Mouse (Mus musculus) hindbrain, embryonic 11.5 days (tissue): ENCODE results near the gene Nupl2. TPM values are rescaled to one million over a fixed set of nuclear protein-coding genes. Genes with fewer than 3 reads are reported as not detected.

Source experiments
- ATAC-seq: fragments of 200-750 bp; cut with Nextera tagmentation; 2 replicates; pipeline ENCODE4 v1.8.0; 2017; ENCODE audit warnings: mild to moderate bottlenecking, moderate TSS enrichment, moderate library complexity; ENCODE audit not compliant: low FRiP score
- DNase-seq: peaks from one replicate; pipeline ENCODE4 v3.0.0-alpha.2; 2015; ENCODE audit warnings: low spot score
- H3K27ac ChIP-seq: fragments of 300-500 bp; sonication (generic); 2 replicates; pipeline ENCODE4 v1.5.1; 2014; ENCODE audit warnings: mild to moderate bottlenecking, low read depth, low read length
- H3K27me3 ChIP-seq: fragments of 300-500 bp; sonication (generic); 2 replicates; pipeline ENCODE4 v1.6.1; 2014; ENCODE audit warnings: mild to moderate bottlenecking, low read length, moderate library complexity, mixed read lengths; ENCODE audit not compliant: control insufficient read depth, insufficient read depth
- H3K36me3 ChIP-seq: fragments of 300-500 bp; sonication (generic); 2 replicates; pipeline ENCODE4 v1.6.1; 2014; ENCODE audit warnings: mild to moderate bottlenecking, low read length, moderate library complexity, mixed read lengths; ENCODE audit not compliant: control insufficient read depth, insufficient read depth
- H3K4me1 ChIP-seq: fragments of 300-500 bp; sonication (generic); replicated peaks from 2 replicates; pipeline ENCODE4 v1.6.1; 2014; ENCODE audit warnings: low read length, mixed read lengths; ENCODE audit not compliant: control insufficient read depth, insufficient read depth
- H3K4me2 ChIP-seq: fragments of 300-500 bp; sonication (generic); replicated peaks from 2 replicates; pipeline ENCODE4 v1.6.1; 2014; ENCODE audit warnings: mild to moderate bottlenecking, low read depth, low read length
- H3K4me3 ChIP-seq: fragments of 300-500 bp; sonication (generic); 2 replicates; pipeline ENCODE4 v1.5.1; 2014; ENCODE audit warnings: low read depth, low read length
- H3K9ac ChIP-seq: fragments of 300-500 bp; sonication (generic); 2 replicates; pipeline ENCODE4 v1.6.1; 2014; ENCODE audit warnings: low read depth, low read length
- H3K9me3 ChIP-seq: fragments of 300-500 bp; sonication (generic); 2 replicates; pipeline ENCODE4 v1.6.1; 2016; ENCODE audit warnings: low read length; ENCODE audit not compliant: control insufficient read depth
- WGBS: fragments of 180-500 bp; shearing (Covaris S2); extraction: QIAGEN DNeasy Blood & Tissue Kit; methylation state at CpG from one replicate; pipeline ENCODE4 v1.1.7; 2014; 5-methylcytosine and 5-hydroxymethylcytosine counted together
- polyA plus RNA-seq: library from polyadenylated mRNA; unstranded; fragments of >200 nt; fragmentation: Nextera tagmentation; extraction: Ambion mirVana; gene quantifications from 2 replicates; pipeline ENCODE4 v1.2.1, GENCODE M21; 2014

Gene Nupl2
- polyA plus RNA-seq, 1 experiment from 2014 or later: 21.4 TPM

DNA sequence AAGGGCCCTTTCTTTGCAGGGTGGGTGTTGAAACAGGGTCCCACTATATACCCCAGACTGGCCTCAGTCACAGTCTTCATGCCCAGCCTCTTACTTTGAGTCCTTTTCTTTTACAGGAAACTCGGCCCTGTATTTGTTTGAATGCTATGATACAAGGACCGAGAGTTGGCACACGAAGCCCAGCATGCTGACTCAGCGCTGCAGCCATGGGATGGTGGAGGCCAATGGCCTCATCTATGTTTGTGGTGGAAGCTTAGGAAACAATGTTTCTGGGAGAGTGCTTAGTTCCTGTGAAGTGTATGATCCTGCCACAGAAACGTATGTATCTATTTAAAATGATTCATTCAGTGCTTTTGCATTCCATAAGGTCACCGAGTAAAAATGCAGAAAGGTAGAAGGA is 8.0 kb upstream of the Nupl2 start:
- Histone ChIP-seq H3K27me3 (no peaks in the 10 kb centered on the region), H3K36me3 (0 out of 2 replicates have a peak, but pooled peaks cover 6% of the 10 kb centered on the region), H3K4me1 (no peaks in the 10 kb centered on the region), H3K27ac (no peak overlapping the region), H3K4me2 (no peak overlapping the region), H3K4me3 (no peak overlapping the region), H3K9ac (no peak overlapping the region), H3K9me3 (no peaks in the 10 kb centered on the region)
- ATAC-seq: no peak
- 96% methylated on average over 6 of the region's 6 CpGs for WGBS
- no peak for DNase-seq

DNA sequence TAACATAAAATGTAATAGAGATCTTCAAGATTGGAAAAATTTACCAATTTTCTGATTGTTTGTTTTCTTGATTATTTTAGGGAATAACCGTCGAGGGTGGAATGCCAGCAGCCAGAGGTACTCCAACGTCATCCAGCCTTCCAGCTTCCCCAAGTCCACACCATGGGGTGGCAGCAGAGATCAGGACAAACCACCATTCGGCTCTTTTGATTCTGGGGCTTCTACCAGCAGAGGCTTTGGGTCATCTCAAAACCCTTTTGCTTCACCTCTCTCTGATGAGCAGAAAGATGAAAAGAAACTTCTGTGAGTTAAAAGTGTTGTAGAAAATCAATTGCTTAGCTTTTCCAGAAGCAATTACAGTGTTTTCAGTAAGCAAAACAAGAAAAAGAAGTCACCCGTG is 2.5 kb downstream of the Nupl2 start:
- Histone ChIP-seq H3K4me3 (no peak overlapping the region), H3K27me3 (no peaks in the 10 kb centered on the region), H3K9me3 (no peaks in the 10 kb centered on the region), H3K9ac (no peak overlapping the region), H3K36me3 (no peaks in the 10 kb centered on the region), H3K27ac (no peak overlapping the region), H3K4me2 (no peak overlapping the region), H3K4me1 (0 out of 2 replicates have a peak, but pooled peaks cover 2% of the 10 kb centered on the region)
- no peak for ATAC-seq
- peak; percentile 7 for DNase-seq
- WGBS: 54% methylated on average over 5 of the region's 5 CpGs

GRCm38 (mm10) chr5:24169881-24170280 is 5.1 kb downstream of the Nupl2 start:
- H3K4me1 ChIP-seq: 0 out of 2 replicates have a peak, but pooled peaks cover 2% of the 10 kb centered on the region
- H3K9me3 ChIP-seq: no peaks in the 10 kb centered on the region
- no peaks in the 10 kb centered on the region for H3K27me3 ChIP-seq
- DNase-seq (no peak), ATAC-seq (no peak)
- no peak overlapping the region for H3K4me3 ChIP-seq
- WGBS: 93% methylated on average over 6 of the region's 6 CpGs
- 0 out of 2 replicates have a peak, but pooled peaks cover 2% of the 10 kb centered on the region for H3K36me3 ChIP-seq
- H3K27ac ChIP-seq: no peak overlapping the region
- H3K4me2 ChIP-seq: no peak overlapping the region
- H3K9ac ChIP-seq: no peak overlapping the region

DNA sequence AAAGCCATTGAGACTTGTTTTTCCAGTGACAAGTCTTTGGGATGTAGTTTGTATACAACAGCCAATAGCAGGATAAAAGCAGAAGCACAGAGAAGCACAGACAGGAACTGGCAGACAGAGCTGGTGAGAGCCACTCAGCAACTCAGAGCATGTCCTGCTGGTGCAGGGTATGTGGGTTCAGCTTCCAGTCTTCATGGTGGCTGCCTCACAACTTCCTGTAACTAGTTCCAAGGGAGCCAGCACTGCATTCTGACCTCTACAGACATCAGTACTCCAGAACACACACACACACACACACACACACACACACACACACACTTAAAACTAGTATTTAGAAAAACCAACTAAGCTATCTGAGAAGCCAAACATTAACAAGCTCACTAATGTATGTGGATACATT is 7.3 kb downstream of the Nupl2 start:
- Histone ChIP-seq H3K36me3 (0 out of 2 replicates have a peak, but pooled peaks cover 2% of the 10 kb centered on the region), H3K9ac (no peak overlapping the region), H3K4me2 (no peak overlapping the region), H3K27ac (no peak overlapping the region), H3K9me3 (no peaks in the 10 kb centered on the region), H3K27me3 (no peaks in the 10 kb centered on the region), H3K4me3 (no peak overlapping the region), H3K4me1 (no peaks in the 10 kb centered on the region)
- no peak for ATAC-seq
- no peak for DNase-seq

GRCm38 (mm10) chr5:24181514-24182295 is 16.9 kb downstream of the Nupl2 start:
- no peak overlapping the region for H3K27ac ChIP-seq
- no peaks in the 10 kb centered on the region for H3K4me1 ChIP-seq
- 92% methylated on average over 16 of the region's 16 CpGs for WGBS
- H3K27me3 ChIP-seq: no peaks in the 10 kb centered on the region
- H3K36me3 ChIP-seq: no peaks in the 10 kb centered on the region
- DNase-seq (no peak), ATAC-seq (no peak)
- no peaks in the 10 kb centered on the region for H3K9me3 ChIP-seq
- no peak overlapping the region for H3K9ac ChIP-seq
- H3K4me2 ChIP-seq: no peak overlapping the region
- H3K4me3 ChIP-seq: no peak overlapping the region

- ATAC-seq: no peak
- H3K4me1 ChIP-seq: no peaks in the 10 kb centered on the region
- H3K27me3 ChIP-seq: no peaks in the 10 kb centered on the region
- H3K36me3 ChIP-seq: no peaks in the 10 kb centered on the region
- H3K4me3 ChIP-seq: no peak overlapping the region
- no peak overlapping the region for H3K9ac ChIP-seq
- H3K27ac ChIP-seq: no peak overlapping the region
- H3K4me2 ChIP-seq: no peak overlapping the region
- H3K9me3 ChIP-seq: no peaks in the 10 kb centered on the region
- no peak for DNase-seq
- 95% methylated on average over 9 of the region's 9 CpGs for WGBS
Measured at GRCm38 (mm10) chr5:24182296-24182734, 17.6 kb downstream of the Nupl2 start.

- Histone ChIP-seq H3K36me3 (no peaks in the 10 kb centered on the region), H3K4me3 (no peak overlapping the region), H3K9me3 (no peaks in the 10 kb centered on the region), H3K27ac (no peak overlapping the region), H3K27me3 (no peaks in the 10 kb centered on the region), H3K9ac (no peak overlapping the region), H3K4me2 (no peak overlapping the region), H3K4me1 (no peaks in the 10 kb centered on the region)
- 92% methylated on average over 6 of the region's 6 CpGs for WGBS
- DNase-seq (no peak), ATAC-seq (no peak)
Measured at GRCm38 (mm10) chr5:24183096-24183495, 18.3 kb downstream of the Nupl2 start.

- 92% methylated on average over 5 of the region's 5 CpGs for WGBS
- H3K27me3 ChIP-seq: no peaks in the 10 kb centered on the region
- H3K36me3 ChIP-seq: no peaks in the 10 kb centered on the region
- no peak overlapping the region for H3K27ac ChIP-seq
- no peaks in the 10 kb centered on the region for H3K9me3 ChIP-seq
- no peak overlapping the region for H3K4me3 ChIP-seq
- H3K4me1 ChIP-seq: no peaks in the 10 kb centered on the region
- no peak overlapping the region for H3K9ac ChIP-seq
- DNase-seq (no peak), ATAC-seq (no peak)
- H3K4me2 ChIP-seq: no peak overlapping the region
Measured at GRCm38 (mm10) chr5:24184011-24184410, 19.2 kb downstream of the Nupl2 start.

DNA sequence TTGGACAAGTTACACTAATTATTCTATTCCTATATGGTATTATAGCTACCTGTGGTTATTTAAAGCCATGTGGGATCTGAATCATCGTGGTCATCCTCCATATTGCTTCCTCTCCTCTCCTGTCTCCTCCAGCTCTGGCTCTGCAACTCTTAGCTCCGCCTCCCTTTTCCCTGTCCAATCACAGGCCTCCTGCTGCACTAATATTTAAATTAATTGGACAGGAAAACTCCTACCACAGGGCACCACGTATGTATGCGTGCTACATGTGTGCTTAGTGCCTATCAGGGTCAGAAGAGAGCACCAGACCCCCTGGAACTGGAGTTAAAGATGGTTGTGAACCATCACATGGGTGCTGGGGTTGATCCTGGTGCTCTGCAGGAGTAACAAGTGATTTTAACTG is 23.7 kb downstream of the Nupl2 start:
- no peak for DNase-seq
- WGBS: 84% methylated on average over 4 of the region's 4 CpGs

More for the DNA sequence above, 23.7 kb downstream of the Nupl2 start:
- no peaks in the 10 kb centered on the region for H3K27me3 ChIP-seq
- no peak overlapping the region for H3K9ac ChIP-seq
- no peak for ATAC-seq
- no peaks in the 10 kb centered on the region for H3K4me1 ChIP-seq
- no peaks in the 10 kb centered on the region for H3K9me3 ChIP-seq
- H3K4me2 ChIP-seq: no peak overlapping the region
- no peaks in the 10 kb centered on the region for H3K36me3 ChIP-seq
- H3K4me3 ChIP-seq: no peak overlapping the region
- H3K27ac ChIP-seq: no peak overlapping the region
